Mouse (Mus musculus): ENCODE data around the gene Nme3. TPM values are rescaled to one million over a fixed set of nuclear protein-coding genes. Genes with fewer than 3 reads are reported as not detected.

The Nme3 gene
- polyA plus RNA-seq, 1 experiment from 2014 or later: 74.7 TPM

GRCm38 (mm10) chr17:24894995-24895547 lies 1.2 kb upstream of the Nme3 start, which contains the start of the genes Eme2 and Mrps34:
Gene Eme2, minus strand, starts transcription at chr17:24895087.
Gene Mrps34, plus strand, starts transcription at chr17:24895116.
- H3K9ac ChIP-seq (ENCODE audit: low read length): peak within 1 kb of the TSS; percentile 96
- under 1% methylated on average over 61 of the region's 62 CpGs for WGBS
- H3K9me3 ChIP-seq (ENCODE audit: control insufficient read depth, low read length): no peaks in the 10 kb centered on the region
- peak within 1 kb of the TSS; percentile 61 for H3K4me3 ChIP-seq (ENCODE audit: low read length)
- H3K4me2 ChIP-seq (ENCODE audit: low read depth, low read length): peak within 1 kb of the TSS; percentile 97
- H3K27ac ChIP-seq (ENCODE audit: low read length): peak within 1 kb of the TSS; percentile 86
- peaks cover 21% of the 10 kb centered on the region for H3K4me1 ChIP-seq (replicated peaks; ENCODE audit: control insufficient read depth, insufficient read depth, low read length)
- no peaks in the 10 kb centered on the region for H3K27me3 ChIP-seq (ENCODE audit: control insufficient read depth, insufficient read depth, low read depth, low read length)
- peaks cover 39% of the 10 kb centered on the region for H3K36me3 ChIP-seq (ENCODE audit: control insufficient read depth, insufficient read depth, low read length)
- ATAC-seq (ENCODE audit: low read depth): peak; percentile 61

- Histone ChIP-seq H3K4me2 (ENCODE audit: low read depth, low read length) (peak overlapping the region; percentile 97), H3K4me1 (replicated peaks; ENCODE audit: control insufficient read depth, insufficient read depth, low read length) (peaks cover 21% of the 10 kb centered on the region), H3K36me3 (ENCODE audit: control insufficient read depth, insufficient read depth, low read length) (peaks cover 39% of the 10 kb centered on the region), H3K4me3 (ENCODE audit: low read length) (peak overlapping the region; percentile 61), H3K9ac (ENCODE audit: low read length) (peak overlapping the region; percentile 96), H3K27ac (ENCODE audit: low read length) (peak overlapping the region; percentile 86), H3K9me3 (ENCODE audit: control insufficient read depth, low read length) (no peaks in the 10 kb centered on the region), H3K27me3 (ENCODE audit: control insufficient read depth, insufficient read depth, low read depth, low read length) (no peaks in the 10 kb centered on the region)
- no peak for ATAC-seq (ENCODE audit: low read depth)
- 7% methylated on average over 23 of the region's 23 CpGs for WGBS
Observed at GRCm38 (mm10) chr17:24895571-24896240, 594 bp upstream of the Nme3 start.

- H3K27ac ChIP-seq (ENCODE audit: low read length): peak overlapping the region; percentile 54
- peaks cover 21% of the 10 kb centered on the region for H3K4me1 ChIP-seq (replicated peaks; ENCODE audit: control insufficient read depth, insufficient read depth, low read length)
- H3K4me3 ChIP-seq (ENCODE audit: low read length): peak overlapping the region; percentile 61
- H3K4me2 ChIP-seq (ENCODE audit: low read depth, low read length): peak overlapping the region; percentile 97
- WGBS: 22% methylated on average over 11 of the region's 11 CpGs
- peaks cover 36% of the 10 kb centered on the region for H3K36me3 ChIP-seq (ENCODE audit: control insufficient read depth, insufficient read depth, low read length)
- H3K9me3 ChIP-seq (ENCODE audit: control insufficient read depth, low read length): no peaks in the 10 kb centered on the region
- H3K27me3 ChIP-seq (ENCODE audit: control insufficient read depth, insufficient read depth, low read depth, low read length): no peaks in the 10 kb centered on the region
- no peak for ATAC-seq (ENCODE audit: low read depth)
- peak overlapping the region; percentile 96 for H3K9ac ChIP-seq (ENCODE audit: low read length)
Observed at GRCm38 (mm10) chr17:24896993-24897269, 631 bp downstream of the Nme3 start.

- H3K27ac ChIP-seq (ENCODE audit: low read length): no peak overlapping the region
- ATAC-seq (ENCODE audit: low read depth): no peak
- no peak overlapping the region for H3K4me3 ChIP-seq (ENCODE audit: low read length)
- H3K36me3 ChIP-seq (ENCODE audit: control insufficient read depth, insufficient read depth, low read length): peaks cover 36% of the 10 kb centered on the region
- H3K4me1 ChIP-seq (replicated peaks; ENCODE audit: control insufficient read depth, insufficient read depth, low read length): peaks cover 21% of the 10 kb centered on the region
- no peaks in the 10 kb centered on the region for H3K27me3 ChIP-seq (ENCODE audit: control insufficient read depth, insufficient read depth, low read depth, low read length)
- H3K9me3 ChIP-seq (ENCODE audit: control insufficient read depth, low read length): no peaks in the 10 kb centered on the region
- 71% methylated on average over 4 of the region's 4 CpGs for WGBS
- H3K9ac ChIP-seq (ENCODE audit: low read length): no peak overlapping the region; the same call in 1 of the 2 replicates
- no peak overlapping the region for H3K4me2 ChIP-seq (ENCODE audit: low read depth, low read length)
Observed at GRCm38 (mm10) chr17:24897600-24897999, 1.3 kb downstream of the Nme3 start.

GRCm38 (mm10) chr17:24898041-24898854 lies 1.9 kb downstream of the Nme3 start:
- peaks cover 32% of the 10 kb centered on the region for H3K36me3 ChIP-seq (ENCODE audit: control insufficient read depth, insufficient read depth, low read length)
- peaks cover 21% of the 10 kb centered on the region for H3K4me1 ChIP-seq (replicated peaks; ENCODE audit: control insufficient read depth, insufficient read depth, low read length)
- no peak overlapping the region for H3K27ac ChIP-seq (ENCODE audit: low read length)
- H3K9ac ChIP-seq (ENCODE audit: low read length): no peak overlapping the region
- H3K9me3 ChIP-seq (ENCODE audit: control insufficient read depth, low read length): no peaks in the 10 kb centered on the region
- no peak overlapping the region for H3K4me3 ChIP-seq (ENCODE audit: low read length)
- no peaks in the 10 kb centered on the region for H3K27me3 ChIP-seq (ENCODE audit: control insufficient read depth, insufficient read depth, low read depth, low read length)
- ATAC-seq (ENCODE audit: low read depth): no peak
- 73% methylated on average over 4 of the region's 4 CpGs for WGBS
- H3K4me2 ChIP-seq (ENCODE audit: low read depth, low read length): no peak overlapping the region

- ATAC-seq (ENCODE audit: low read depth): no peak
- no peaks in the 10 kb centered on the region for H3K27me3 ChIP-seq (ENCODE audit: control insufficient read depth, insufficient read depth, low read depth, low read length)
- no peak overlapping the region for H3K9ac ChIP-seq (ENCODE audit: low read length)
- H3K4me3 ChIP-seq (ENCODE audit: low read length): no peak overlapping the region
- no peak overlapping the region for H3K4me2 ChIP-seq (ENCODE audit: low read depth, low read length)
- 80% methylated on average over 5 of the region's 5 CpGs for WGBS
- peaks cover 17% of the 10 kb centered on the region for H3K4me1 ChIP-seq (replicated peaks; ENCODE audit: control insufficient read depth, insufficient read depth, low read length)
- H3K36me3 ChIP-seq (ENCODE audit: control insufficient read depth, insufficient read depth, low read length): peaks cover 37% of the 10 kb centered on the region
- no peak overlapping the region for H3K27ac ChIP-seq (ENCODE audit: low read length)
- H3K9me3 ChIP-seq (ENCODE audit: control insufficient read depth, low read length): no peaks in the 10 kb centered on the region
Observed at GRCm38 (mm10) chr17:24899153-24899552, 2.9 kb downstream of the Nme3 start.

- 92% methylated on average over 6 of the region's 6 CpGs for WGBS
- Histone ChIP-seq H3K4me2 (ENCODE audit: low read depth, low read length) (no peak overlapping the region), H3K27ac (ENCODE audit: low read length) (no peak overlapping the region), H3K4me1 (replicated peaks; ENCODE audit: control insufficient read depth, insufficient read depth, low read length) (peaks cover 15% of the 10 kb centered on the region), H3K9ac (ENCODE audit: low read length) (no peak overlapping the region), H3K4me3 (ENCODE audit: low read length) (no peak overlapping the region), H3K27me3 (ENCODE audit: control insufficient read depth, insufficient read depth, low read depth, low read length) (no peaks in the 10 kb centered on the region), H3K9me3 (ENCODE audit: control insufficient read depth, low read length) (no peaks in the 10 kb centered on the region), H3K36me3 (ENCODE audit: control insufficient read depth, insufficient read depth, low read length) (peaks cover 43% of the 10 kb centered on the region)
- no peak for ATAC-seq (ENCODE audit: low read depth)
Observed at GRCm38 (mm10) chr17:24900014-24900413, 3.7 kb downstream of the Nme3 start.

- Histone ChIP-seq H3K9ac (ENCODE audit: low read length) (no peak overlapping the region), H3K27me3 (ENCODE audit: control insufficient read depth, insufficient read depth, low read depth, low read length) (no peaks in the 10 kb centered on the region), H3K9me3 (ENCODE audit: control insufficient read depth, low read length) (no peaks in the 10 kb centered on the region), H3K27ac (ENCODE audit: low read length) (no peak overlapping the region), H3K4me1 (replicated peaks; ENCODE audit: control insufficient read depth, insufficient read depth, low read length) (peaks cover 5% of the 10 kb centered on the region), H3K4me2 (ENCODE audit: low read depth, low read length) (no peak overlapping the region), H3K36me3 (ENCODE audit: control insufficient read depth, insufficient read depth, low read length) (peaks cover 52% of the 10 kb centered on the region), H3K4me3 (ENCODE audit: low read length) (no peak overlapping the region)
- WGBS: 87% methylated on average over 5 of the region's 5 CpGs
- ATAC-seq (ENCODE audit: low read depth): no peak
Observed at GRCm38 (mm10) chr17:24902124-24902523, 5.8 kb downstream of the Nme3 start.

Data from lung, embryonic 16.5 days (tissue).